Mouse (Mus musculus) megakaryocyte, embryonic 14.5 days (primary cell): ENCODE measurements at regions not wholly inside any gene's neighbourhood (a gene's known extent, or its start where the extent isn't known, plus 50 kb on each side); places are given as distances from the start of the nearest gene placed in this dataset.

Experiments
- FLI1 ChIP-seq: IDR thresholded peaks from 2 replicates; pipeline ENCODE4 v1.6.1; 2012; ENCODE audit warnings: low read length, inconsistent platforms, mixed read lengths
- GATA1 ChIP-seq: IDR thresholded peaks from 3 replicates; pipeline ENCODE4 v1.6.1; 2012; ENCODE audit warnings: mixed read lengths, low read length, inconsistent platforms, borderline replicate concordance

DNA sequence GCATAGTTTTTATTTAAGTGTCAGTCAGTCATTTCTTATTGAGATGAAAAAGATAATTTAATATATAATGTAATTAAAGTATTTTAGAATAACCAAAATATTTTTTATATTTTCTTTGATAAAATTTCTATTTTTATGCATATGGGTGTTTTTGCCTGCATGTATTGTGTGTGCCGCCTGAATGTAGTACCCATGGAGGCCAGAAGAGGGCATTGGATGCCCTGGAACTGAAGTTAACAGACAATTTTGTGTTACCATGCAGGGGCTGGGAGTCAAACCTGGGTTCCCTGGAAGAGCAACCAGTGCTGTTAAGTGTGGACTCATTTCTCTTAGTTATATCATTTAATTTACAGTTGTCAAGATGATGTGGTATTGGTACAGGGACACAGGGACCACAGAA is 240.0 kb upstream of the Mtpn start:
- no peak for TF ChIP-seq GATA1
- TF ChIP-seq FLI1, result no peak
